Comparison of ENCODE assay signal across 36 mouse cellular contexts in the genomic region with DNA sequence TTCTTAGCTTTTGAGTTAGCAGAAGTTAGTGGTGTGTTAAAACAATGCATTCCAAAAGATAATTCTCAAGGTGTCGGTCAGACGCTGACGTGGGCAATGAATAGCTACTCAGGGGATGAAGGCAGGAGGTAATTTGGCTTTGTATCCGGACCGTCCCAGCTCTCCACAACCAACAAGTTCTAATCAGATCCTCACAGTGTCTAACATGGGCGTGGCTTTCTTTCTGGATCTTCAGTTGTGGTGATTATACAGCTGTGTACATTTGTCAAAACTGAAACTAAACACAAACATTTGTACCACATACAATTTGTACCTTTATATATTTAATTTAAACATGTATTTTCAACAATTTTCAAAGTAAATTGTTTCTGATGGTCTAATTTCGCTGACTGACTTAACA. TPM values are rescaled to one million over a fixed set of nuclear protein-coding genes. Genes with fewer than 3 reads are reported as not detected.
DNase-seq lines count a peak whose midpoint lies in the region; ATAC-seq and TF ChIP-seq lines count a peak whose summit lies in the region.
"Had no signal": no experiment of that assay in that cellular context is flagged by ENCODE, and none has a peak within 500 bp of the region (broad histone marks: within the 10 kb centered on the region; RNA-seq: fewer than 3 reads in every experiment).

No protein-coding gene starts in this region.

- H3K27me3 ChIP-seq in G1E (ENCODE audit: insufficient read depth, low read length), result peaks cover 4% of the 10 kb centered on the region; the same call in 1 of the 2 replicates
- H3K27me3 ChIP-seq in liver, embryonic 12.5 days (replicated peaks), result 0 out of 2 replicates have a peak, but pooled peaks cover 2% of the 10 kb centered on the region
- H3K27me3 ChIP-seq in liver, postnatal 0 days (ENCODE audit: insufficient read depth, low read length), result no peaks in the 10 kb centered on the region
- no peaks in the 10 kb centered on the region for H3K27me3 ChIP-seq in midbrain, postnatal 0 days (ENCODE audit: insufficient read depth, low read length)
- H3K27me3 ChIP-seq: embryonic facial prominence, embryonic 15.5 days; heart, embryonic 13.5 days; hindbrain, embryonic 15.5 days; midbrain, embryonic 13.5 days; neural tube, embryonic 15.5 days had no signal

- no peak overlapping the region; the same call in 1 of the 2 replicates for H3K4me3 ChIP-seq in G1E (ENCODE audit: low read depth, low read length)
- peak overlapping the region; percentile 20; the same call in 1 of the 2 replicates for H3K4me3 ChIP-seq in liver, embryonic 12.5 days
- H3K4me3 ChIP-seq in liver, postnatal 0 days (ENCODE audit: low read depth, low read length), result no peak overlapping the region
- no peak overlapping the region for H3K4me3 ChIP-seq in midbrain, postnatal 0 days (ENCODE audit: low read depth, low read length)
- H3K4me3 ChIP-seq: embryonic facial prominence, embryonic 10.5 days; embryonic facial prominence, embryonic 15.5 days; forebrain, embryonic 10.5 days; gastrocnemius, adult 2 months; heart, adult 2 months; heart, embryonic 13.5 days; hindbrain, embryonic 15.5 days; megakaryocyte, embryonic 14.5 days; midbrain, embryonic 13.5 days; neural tube, embryonic 15.5 days had no signal

- TF ChIP-seq CTCF in G1E (IDR thresholded peaks at IDR 0.05; ENCODE audit: low read depth, low read length), result no peak
- no peak for TF ChIP-seq CTCF in liver, postnatal 0 days (IDR thresholded peaks at IDR 0.05; ENCODE audit: low read depth)
- no peak for TF ChIP-seq CTCF in midbrain, postnatal 0 days (IDR thresholded peaks at IDR 0.05)

- peaks cover 28% of the 10 kb centered on the region for H3K4me1 ChIP-seq in G1E (ENCODE audit: insufficient read depth, low read depth, low read length)
- peaks cover 14% of the 10 kb centered on the region for H3K4me1 ChIP-seq in liver, embryonic 12.5 days
- H3K4me1 ChIP-seq in liver, postnatal 0 days (ENCODE audit: insufficient read depth), result no peaks in the 10 kb centered on the region
- no peaks in the 10 kb centered on the region for H3K4me1 ChIP-seq in midbrain, postnatal 0 days (ENCODE audit: insufficient read depth, low read length)
- H3K4me1 ChIP-seq: embryonic facial prominence, embryonic 10.5 days; embryonic facial prominence, embryonic 15.5 days; forebrain, embryonic 10.5 days; heart, embryonic 13.5 days; hindbrain, embryonic 15.5 days; megakaryocyte, embryonic 14.5 days; midbrain, embryonic 13.5 days; neural tube, embryonic 15.5 days had no signal

- ATAC-seq in G1E (ENCODE audit: extremely low read depth, insufficient number of reproducible peaks, low FRiP score, poor library complexity, severe bottlenecking), result peak; percentile 38
- peak; percentile 83 for ATAC-seq in erythroblast, adult 5-6 weeks (replicated peaks; ENCODE audit: low FRiP score, poor library complexity, severe bottlenecking)
- peak; percentile 88 for ATAC-seq in liver, embryonic 12.5 days
- peak; percentile 90 for ATAC-seq in liver, postnatal 0 days
- ATAC-seq in midbrain, postnatal 0 days (ENCODE audit: low FRiP score), result no peak
- ATAC-seq: forebrain, embryonic 16.5 days; midbrain, embryonic 13.5 days had no signal

- H3K9me3 ChIP-seq in G1E (replicated peaks), result no peaks in the 10 kb centered on the region
- no peaks in the 10 kb centered on the region for H3K9me3 ChIP-seq in liver, embryonic 12.5 days (replicated peaks)
- H3K9me3 ChIP-seq in liver, postnatal 0 days (ENCODE audit: low read length), result no peaks in the 10 kb centered on the region
- no peaks in the 10 kb centered on the region for H3K9me3 ChIP-seq in midbrain, postnatal 0 days (ENCODE audit: low read length)
- H3K9me3 ChIP-seq: embryonic facial prominence, embryonic 10.5 days; embryonic facial prominence, embryonic 15.5 days; forebrain, embryonic 10.5 days; heart, embryonic 13.5 days; hindbrain, embryonic 15.5 days; megakaryocyte, embryonic 14.5 days; midbrain, embryonic 13.5 days; neural tube, embryonic 15.5 days had no signal

- 0 out of 2 replicates have a peak overlapping the region, but pooled peaks have one; percentile 29 for H3K9ac ChIP-seq in liver, embryonic 12.5 days
- no peak overlapping the region for H3K9ac ChIP-seq in liver, postnatal 0 days (replicated peaks)
- no peak overlapping the region for H3K9ac ChIP-seq in midbrain, postnatal 0 days (replicated peaks; ENCODE audit: low read length, poor library complexity, severe bottlenecking)
- H3K9ac ChIP-seq: embryonic facial prominence, embryonic 15.5 days; heart, embryonic 13.5 days; hindbrain, embryonic 15.5 days; lung, embryonic 14.5 days; midbrain, embryonic 13.5 days; neural tube, embryonic 15.5 days had no signal

- peak overlapping the region; percentile 42; the same call in 1 of the 2 replicates for H3K27ac ChIP-seq in liver, embryonic 12.5 days
- H3K27ac ChIP-seq in liver, postnatal 0 days (ENCODE audit: low read depth), result no peak overlapping the region
- H3K27ac ChIP-seq in midbrain, postnatal 0 days (ENCODE audit: low read depth, low read length), result no peak overlapping the region
- H3K27ac ChIP-seq: embryonic facial prominence, embryonic 10.5 days; embryonic facial prominence, embryonic 15.5 days; forebrain, embryonic 10.5 days; gastrocnemius, adult 2 months; heart, adult 2 months; heart, embryonic 13.5 days; hindbrain, embryonic 15.5 days; kidney, postnatal 0 days; midbrain, embryonic 13.5 days; neural tube, embryonic 15.5 days had no signal

- H3K36me3 ChIP-seq in G1E (replicated peaks), result peaks cover 11% of the 10 kb centered on the region
- peaks cover 11% of the 10 kb centered on the region for H3K36me3 ChIP-seq in liver, embryonic 12.5 days
- peaks cover 9% of the 10 kb centered on the region for H3K36me3 ChIP-seq in liver, postnatal 0 days (replicated peaks; ENCODE audit: insufficient read depth, low read length)
- peaks cover 19% of the 10 kb centered on the region; the same call in 1 of the 2 replicates for H3K36me3 ChIP-seq in midbrain, postnatal 0 days (ENCODE audit: insufficient read depth, low read length)

- peak; percentile 63; the same call in 1 of the 2 replicates for TF ChIP-seq EP300 in liver, postnatal 0 days (IDR thresholded peaks at IDR 0.05; ENCODE audit: low read depth)

- DNase-seq in G1E (ENCODE audit: low spot score), result no peak
- no peak for DNase-seq in liver, postnatal 0 days
- no peak for DNase-seq in kidney, postnatal 36 days
- DNase-seq in right cerebral cortex, postnatal 10 days (ENCODE audit: low spot score in 2 of 2), result no peak
- DNase-seq in midbrain, postnatal 0 days (ENCODE audit: low spot score), result no peak
- DNase-seq: adrenal gland, postnatal 36 days; cerebellum, adult 2 months; cerebellum, postnatal 14 days; gastrocnemius, adult 2 months; gastrocnemius, postnatal 36 days; heart, adult 2 months; heart, postnatal 10 days; kidney, adult 8-10 months; layer of hippocampus, postnatal 36 days; left cerebral cortex, postnatal 4 days; lung, embryonic 14.5 days; lung, postnatal 36 days; right cerebral cortex, adult 18-20 months; thymus, adult 2 months; thymus, postnatal 36 days had no signal

- peak overlapping the region; percentile 49 for H3K4me2 ChIP-seq in liver, embryonic 12.5 days
- H3K4me2 ChIP-seq in liver, postnatal 0 days (ENCODE audit: low read depth, low read length), result peak overlapping the region; percentile 41
- H3K4me2 ChIP-seq in midbrain, postnatal 0 days (ENCODE audit: low read depth, low read length, poor library complexity, severe bottlenecking), result no peak overlapping the region
- H3K4me2 ChIP-seq: embryonic facial prominence, embryonic 15.5 days; heart, embryonic 13.5 days; hindbrain, embryonic 15.5 days; lung, embryonic 14.5 days; midbrain, embryonic 13.5 days; neural tube, embryonic 15.5 days had no signal

- 43% methylated on average over 7 of the region's 7 CpGs for WGBS in liver, embryonic 12.5 days (ENCODE audit: insufficient replicate concordance)
- WGBS in liver, postnatal 0 days (ENCODE audit: insufficient replicate concordance), result 55% methylated on average over 7 of the region's 7 CpGs
- 88% methylated on average over 7 of the region's 7 CpGs for WGBS in midbrain, postnatal 0 days

RNA-seq across cellular contexts. Expression of a gene that starts 12.1 kb away (rescaled TPM):
- total RNA-seq in G1E (2014; fragmentation: Nextera tagmentation) (not detected in 2 replicates), G1E (2017) (0.05 and 0.06 TPM in 2 replicates)
- polyA plus RNA-seq in G1E (2012), result 0.13 TPM in 1 of 2 replicates, not detected in the other
- total RNA-seq in erythroblast, adult 5-6 weeks (2015; ENCODE audit: low replicate concordance), result not detected in 2 replicates
- total RNA-seq in erythroblast, adult 5-6 weeks (2017; ENCODE audit: low replicate concordance), result not detected in 2 replicates
- 3.5 and 4.0 TPM in 2 replicates for polyA plus RNA-seq in liver, embryonic 12.5 days (2016; fragmentation: Nextera tagmentation; extraction: Ambion mirVana)
- polyA plus RNA-seq in liver, postnatal 0 days (2015; fragmentation: Nextera tagmentation; extraction: Ambion mirVana), result 3.9 and 4.3 TPM in 2 replicates
- total RNA-seq in midbrain, postnatal 0 days (2014; rRNA removed), result 81.8 and 94.5 TPM in 2 replicates
- polyA plus RNA-seq in midbrain, postnatal 0 days (2015; fragmentation: Nextera tagmentation; extraction: Ambion mirVana), result 316 and 318 TPM in 2 replicates
- total RNA-seq: hematopoietic stem cell, adult 5-6 weeks; monocyte, adult 5-6 weeks had no signal

RNA-seq across cellular contexts. Expression of a gene that starts 18.4 kb away (rescaled TPM):
- total RNA-seq in G1E (2014; fragmentation: Nextera tagmentation), result not detected in 2 replicates
- total RNA-seq in G1E (2017), result 0.35 and 0.60 TPM in 2 replicates
- 0.07 TPM in 1 of 2 replicates, not detected in the other for polyA plus RNA-seq in G1E (2012)
- not detected in 2 replicates for total RNA-seq in erythroblast, adult 5-6 weeks (2015; ENCODE audit: low replicate concordance)
- total RNA-seq in erythroblast, adult 5-6 weeks (2017; ENCODE audit: low replicate concordance), result not detected in 2 replicates
- polyA plus RNA-seq in liver, embryonic 12.5 days (2016; fragmentation: Nextera tagmentation; extraction: Ambion mirVana), result 0.42 and 0.59 TPM in 2 replicates
- polyA plus RNA-seq in liver, postnatal 0 days (2015; fragmentation: Nextera tagmentation; extraction: Ambion mirVana), result 0.27 and 0.72 TPM in 2 replicates
- total RNA-seq in midbrain, postnatal 0 days (2014; rRNA removed), result 1.3 TPM in 1 of 2 replicates, not detected in the other
- 0.83 and 1.1 TPM in 2 replicates for polyA plus RNA-seq in midbrain, postnatal 0 days (2015; fragmentation: Nextera tagmentation; extraction: Ambion mirVana)
- total RNA-seq: adrenal gland, adult 18-20 months; adrenal gland, postnatal 36 days; gastrocnemius, postnatal 36 days; heart, adult 2 months; heart, postnatal 10 days; layer of hippocampus, postnatal 36 days; left cerebral cortex, postnatal 4 days; monocyte, adult 5-6 weeks had no signal
- polyA plus RNA-seq: cerebellum, adult 2 months; heart, adult 2 months; large intestine, adult 2 months; thymus, adult 2 months had no signal

RNA-seq across cellular contexts. Expression of a gene that starts 19.2 kb away (rescaled TPM):
- total RNA-seq in G1E (2014; fragmentation: Nextera tagmentation), result 32.5 and 34.4 TPM in 2 replicates
- 36.9 and 39.3 TPM in 2 replicates for total RNA-seq in G1E (2017)
- polyA plus RNA-seq in G1E (2012), result 89.1 and 98.8 TPM in 2 replicates
- 2.1 and 12.7 TPM in 2 replicates for total RNA-seq in erythroblast, adult 5-6 weeks (2015; ENCODE audit: low replicate concordance)
- total RNA-seq in erythroblast, adult 5-6 weeks (2017; ENCODE audit: low replicate concordance), result 2.6 and 2.8 TPM in 2 replicates
- 71.6 and 74.7 TPM in 2 replicates for polyA plus RNA-seq in liver, embryonic 12.5 days (2016; fragmentation: Nextera tagmentation; extraction: Ambion mirVana)
- 27.6 and 29.6 TPM in 2 replicates for polyA plus RNA-seq in liver, postnatal 0 days (2015; fragmentation: Nextera tagmentation; extraction: Ambion mirVana)
- 24.0 and 34.4 TPM in 2 replicates for total RNA-seq in midbrain, postnatal 0 days (2014; rRNA removed)
- polyA plus RNA-seq in midbrain, postnatal 0 days (2015; fragmentation: Nextera tagmentation; extraction: Ambion mirVana), result 21.2 and 22.3 TPM in 2 replicates

RNA-seq across cellular contexts. Expression of a gene that starts 32.4 kb away (rescaled TPM):
- total RNA-seq in G1E (2014; fragmentation: Nextera tagmentation), result 76.2 and 79.1 TPM in 2 replicates
- total RNA-seq in G1E (2017), result 54.4 and 56.6 TPM in 2 replicates
- 7.7 and 10.2 TPM in 2 replicates for polyA plus RNA-seq in G1E (2012)
- total RNA-seq in erythroblast, adult 5-6 weeks (2015; ENCODE audit: low replicate concordance), result 11.5 and 11.9 TPM in 2 replicates
- total RNA-seq in erythroblast, adult 5-6 weeks (2017; ENCODE audit: low replicate concordance), result 9.5 and 14.5 TPM in 2 replicates
- polyA plus RNA-seq in liver, embryonic 12.5 days (2016; fragmentation: Nextera tagmentation; extraction: Ambion mirVana), result 33.6 and 35.9 TPM in 2 replicates
- 43.1 and 44.2 TPM in 2 replicates for polyA plus RNA-seq in liver, postnatal 0 days (2015; fragmentation: Nextera tagmentation; extraction: Ambion mirVana)
- total RNA-seq in midbrain, postnatal 0 days (2014; rRNA removed), result 36.1 and 48.5 TPM in 2 replicates
- polyA plus RNA-seq in midbrain, postnatal 0 days (2015; fragmentation: Nextera tagmentation; extraction: Ambion mirVana), result 59.7 and 61.0 TPM in 2 replicates

RNA-seq across cellular contexts. Expression of a gene that starts 33.4 kb away (rescaled TPM):
- total RNA-seq in G1E (2014; fragmentation: Nextera tagmentation) (115 and 119 TPM in 2 replicates), G1E (2017) (62.1 and 88.3 TPM in 2 replicates)
- polyA plus RNA-seq in G1E (2012), result 8.8 and 9.8 TPM in 2 replicates
- total RNA-seq in erythroblast, adult 5-6 weeks (2015; ENCODE audit: low replicate concordance), result 17.1 and 21.7 TPM in 2 replicates
- 12.0 and 18.3 TPM in 2 replicates for total RNA-seq in erythroblast, adult 5-6 weeks (2017; ENCODE audit: low replicate concordance)
- polyA plus RNA-seq in liver, embryonic 12.5 days (2016; fragmentation: Nextera tagmentation; extraction: Ambion mirVana), result 67.0 and 73.8 TPM in 2 replicates
- 56.9 and 64.1 TPM in 2 replicates for polyA plus RNA-seq in liver, postnatal 0 days (2015; fragmentation: Nextera tagmentation; extraction: Ambion mirVana)
- total RNA-seq in midbrain, postnatal 0 days (2014; rRNA removed), result 101 and 137 TPM in 2 replicates
- polyA plus RNA-seq in midbrain, postnatal 0 days (2015; fragmentation: Nextera tagmentation; extraction: Ambion mirVana), result 156 and 164 TPM in 2 replicates

Comparison
In these comparisons a context has a peak if more than half of its experiments do, and no peak if none do; other contexts are left out.
1. RNA of a gene that starts 12.1 kb away (polyA plus RNA-seq): 316 to 318 TPM in midbrain, postnatal 0 days; 3.9 to 4.3 TPM in liver, postnatal 0 days, 3.5 to 4.0 TPM in liver, embryonic 12.5 days and 0.13 TPM in G1E; every median in the first group is over 10 times any median in the second.